Mouse (Mus musculus) heart, embryonic 13.5 days (tissue): ENCODE results near the gene Pcbp4. TPM values are rescaled to one million over a fixed set of nuclear protein-coding genes. Genes with fewer than 3 reads are reported as not detected.
"Not testable (repeated sequence)": the region's sequence is repeated elsewhere in the genome, so short reads cannot be mapped to it uniquely, and the experiment has no call there.

Experiments used
- ATAC-seq: fragments of 200-750 bp; cut with Nextera tagmentation; 2 replicates; pipeline ENCODE4 v1.8.0; 2017; ENCODE audit warnings: moderate TSS enrichment; ENCODE audit not compliant: insufficient number of reproducible peaks, low FRiP score, low TSS enrichment; ENCODE audit errors: extremely low read depth
- H3K27ac ChIP-seq: fragments of 300-500 bp; sonication (generic); replicated peaks from 2 replicates; pipeline ENCODE4 v1.5.1; 2015; ENCODE audit warnings: moderate library complexity, mild to moderate bottlenecking, inconsistent platforms
- H3K27me3 ChIP-seq: fragments of 300-500 bp; sonication (generic); replicated peaks from 2 replicates; pipeline ENCODE4 v1.6.1; 2015; ENCODE audit warnings: mild to moderate bottlenecking, inconsistent platforms
- H3K36me3 ChIP-seq: fragments of 300-500 bp; sonication (generic); 2 replicates; pipeline ENCODE4 v1.6.1; 2015; ENCODE audit warnings: mild to moderate bottlenecking, inconsistent platforms
- H3K4me1 ChIP-seq: fragments of 300-500 bp; sonication (generic); 2 replicates; pipeline ENCODE4 v1.6.1; 2015; ENCODE audit warnings: inconsistent platforms
- H3K4me2 ChIP-seq: fragments of 300-500 bp; sonication (generic); 2 replicates; pipeline ENCODE4 v1.6.1; 2015; ENCODE audit warnings: inconsistent platforms, mild to moderate bottlenecking, moderate library complexity
- H3K4me3 ChIP-seq: fragments of 300-500 bp; sonication (generic); 2 replicates; pipeline ENCODE4 v1.5.1; 2015; ENCODE audit warnings: moderate library complexity, mild to moderate bottlenecking, inconsistent platforms
- H3K9ac ChIP-seq: fragments of 300-500 bp; sonication (generic); 2 replicates; pipeline ENCODE4 v1.6.1; 2015; ENCODE audit warnings: inconsistent platforms, mild to moderate bottlenecking, moderate library complexity
- H3K9me3 ChIP-seq: fragments of 300-500 bp; sonication (generic); 2 replicates; pipeline ENCODE4 v1.6.1; 2016; ENCODE audit warnings: inconsistent platforms
- WGBS: fragments of 180-500 bp; shearing (Covaris S2); methylation state at CpG from one replicate; pipeline ENCODE4 v1.1.7; 2015; ENCODE audit warnings: mixed read lengths; 5-methylcytosine and 5-hydroxymethylcytosine counted together
- polyA plus RNA-seq: library from polyadenylated mRNA; unstranded; fragments of >200 nt; fragmentation: Nextera tagmentation; extraction: Ambion mirVana; gene quantifications from 2 replicates; pipeline ENCODE4 v1.2.1, GENCODE M21; 2015

Gene Pcbp4
- polyA plus RNA-seq, 1 experiment from 2014 or later: 82.0 TPM

DNA sequence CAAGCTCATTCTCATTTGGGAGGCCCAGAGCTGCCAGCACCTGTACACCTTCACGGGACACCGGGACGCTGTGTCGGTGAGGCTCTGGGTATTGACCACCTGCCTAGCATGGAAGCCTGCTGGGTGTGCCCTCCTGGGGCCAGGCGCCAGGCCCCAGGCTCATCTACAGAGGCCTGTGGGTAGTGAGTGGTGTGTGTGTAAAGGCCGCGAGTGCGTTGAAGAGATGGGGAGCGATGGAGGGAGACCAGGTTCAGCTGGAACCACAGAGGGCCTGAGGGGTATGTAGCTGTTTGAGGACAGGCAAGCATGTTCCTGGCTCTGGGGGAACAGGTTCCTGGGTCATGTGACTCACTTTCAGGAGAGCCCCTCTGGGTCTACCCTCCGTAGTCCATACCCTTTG lies 30.0 kb downstream of the Pcbp4 start:
- H3K27me3 ChIP-seq: no peaks in the 10 kb centered on the region
- H3K27ac ChIP-seq: no peak overlapping the region
- H3K4me1 ChIP-seq: peaks cover 3% of the 10 kb centered on the region
- ATAC-seq: no peak
- peaks cover 66% of the 10 kb centered on the region for H3K36me3 ChIP-seq
- WGBS: 92% methylated on average over 10 of the region's 10 CpGs
- no peak overlapping the region for H3K9ac ChIP-seq
- no peak overlapping the region for H3K4me3 ChIP-seq
- no peak overlapping the region for H3K4me2 ChIP-seq
- no peaks in the 10 kb centered on the region for H3K9me3 ChIP-seq

DNA sequence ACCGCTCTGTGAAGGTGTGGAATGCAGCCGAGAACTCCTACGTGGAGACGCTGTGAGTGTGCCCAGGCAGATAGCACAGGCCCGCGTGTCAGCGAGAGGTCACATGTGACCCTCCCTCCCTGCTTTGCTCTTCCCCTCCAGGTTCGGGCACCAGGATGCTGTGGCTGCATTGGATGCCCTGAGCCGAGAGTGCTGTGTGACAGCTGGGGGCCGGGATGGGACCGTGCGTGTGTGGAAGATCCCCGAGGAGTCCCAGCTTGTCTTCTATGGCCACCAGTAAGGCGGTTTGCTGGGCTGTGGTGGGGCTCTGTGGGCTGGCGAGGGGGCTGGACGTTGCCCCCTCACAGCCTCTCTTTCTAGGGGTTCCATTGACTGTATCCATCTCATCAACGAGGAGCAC lies 30.5 kb downstream of the Pcbp4 start:
- H3K4me1 ChIP-seq: no peaks in the 10 kb centered on the region
- H3K4me2 ChIP-seq: no peak overlapping the region
- no peak overlapping the region for H3K9ac ChIP-seq
- peaks cover 66% of the 10 kb centered on the region for H3K36me3 ChIP-seq
- no peaks in the 10 kb centered on the region for H3K27me3 ChIP-seq
- WGBS: 88% methylated on average over 17 of the region's 17 CpGs
- H3K27ac ChIP-seq: no peak overlapping the region
- H3K9me3 ChIP-seq: no peaks in the 10 kb centered on the region
- no peak for ATAC-seq
- H3K4me3 ChIP-seq: no peak overlapping the region

DNA sequence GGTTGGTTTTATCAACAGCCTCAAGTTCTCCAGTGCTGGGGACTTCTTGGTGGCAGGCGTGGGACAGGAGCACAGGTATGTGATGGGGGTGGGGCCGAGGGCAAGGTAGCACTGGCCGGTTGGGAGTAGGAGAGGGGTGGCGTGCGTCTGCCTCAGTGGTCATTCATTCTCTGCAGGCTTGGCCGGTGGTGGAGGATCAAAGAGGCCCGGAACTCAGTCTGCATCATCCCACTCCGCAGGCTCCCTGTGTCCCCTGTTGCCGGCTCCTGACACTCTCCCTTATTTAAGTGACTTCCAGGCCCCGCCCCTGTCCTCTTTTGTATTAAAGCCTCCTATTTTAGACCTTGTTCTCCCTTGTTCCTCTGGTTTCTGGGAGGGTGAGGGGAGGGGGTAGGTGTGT lies 32.0 kb downstream of the Pcbp4 start:
- ATAC-seq: no peak
- no peak overlapping the region for H3K9ac ChIP-seq
- peaks cover 63% of the 10 kb centered on the region for H3K36me3 ChIP-seq
- H3K27me3 ChIP-seq: no peaks in the 10 kb centered on the region
- peaks cover 6% of the 10 kb centered on the region for H3K4me1 ChIP-seq
- no peak overlapping the region for H3K4me2 ChIP-seq
- no peaks in the 10 kb centered on the region for H3K9me3 ChIP-seq
- H3K27ac ChIP-seq: no peak overlapping the region
- H3K4me3 ChIP-seq: no peak overlapping the region
- WGBS: 84% methylated on average over 10 of the region's 10 CpGs

DNA sequence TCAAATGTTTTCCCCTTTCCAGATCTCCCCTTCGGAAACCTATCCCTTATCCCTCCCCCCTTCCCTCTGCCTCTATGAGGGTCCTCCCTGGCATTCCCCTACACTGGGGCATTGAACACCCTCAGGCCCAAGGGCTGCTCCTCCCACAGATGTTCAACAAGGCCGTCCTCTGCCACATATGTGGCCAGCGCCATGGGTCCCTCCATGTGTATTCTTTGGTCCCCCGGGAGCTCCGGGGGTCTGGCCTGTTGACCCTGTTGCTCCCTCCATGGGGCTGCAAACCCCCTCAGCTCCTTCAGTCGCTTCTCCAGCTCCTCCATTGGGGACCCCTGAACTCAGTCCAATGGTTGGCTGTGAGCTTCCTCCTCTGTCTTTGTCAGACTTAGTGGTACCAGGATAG lies 34.5 kb downstream of the Pcbp4 start:
- H3K9ac ChIP-seq, H3K9me3 ChIP-seq, H3K27ac ChIP-seq, H3K4me2 ChIP-seq, H3K4me3 ChIP-seq, ATAC-seq, H3K27me3 ChIP-seq: not testable (repeated sequence)
- Histone ChIP-seq H3K4me1 (peaks cover 11% of the 10 kb centered on the region), H3K36me3 (peaks cover 40% of the 10 kb centered on the region)
- WGBS: 87% methylated on average over 6 of the region's 6 CpGs

DNA sequence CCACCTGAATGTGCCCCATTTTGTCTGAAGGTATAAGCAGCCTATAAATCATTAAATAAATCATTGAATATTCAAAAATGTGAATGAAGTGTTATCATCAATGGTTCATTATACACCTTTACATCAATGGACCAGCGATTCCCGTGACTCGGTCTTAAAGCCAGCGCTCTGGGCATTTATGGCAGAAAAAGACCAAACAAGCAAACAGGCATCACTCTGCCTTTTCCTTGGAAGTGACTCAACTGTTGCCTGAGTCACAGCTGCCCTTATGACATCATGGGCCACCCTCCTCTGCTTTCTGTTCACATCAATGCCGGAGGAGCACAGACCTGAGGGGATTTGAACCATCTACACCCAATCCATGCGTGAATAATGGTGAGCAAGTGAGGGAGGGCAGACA lies 46.6 kb downstream of the Pcbp4 start, which contains the start of gene Iqcf1:
Gene Iqcf1, plus strand, starts transcription at position 301 of the 400 bp plus-strand sequence.
- Histone ChIP-seq H3K4me2 (no peak within 1 kb of the TSS), H3K4me3 (no peak within 1 kb of the TSS), H3K9me3 (no peaks in the 10 kb centered on the region), H3K4me1 (no peaks in the 10 kb centered on the region), H3K9ac (no peak within 1 kb of the TSS), H3K36me3 (no peaks in the 10 kb centered on the region), H3K27me3 (peaks cover 12% of the 10 kb centered on the region; the same call in 1 of the 2 replicates), H3K27ac (no peak within 1 kb of the TSS)
- ATAC-seq: no peak
- 83% methylated on average over 6 of the region's 6 CpGs for WGBS

DNA sequence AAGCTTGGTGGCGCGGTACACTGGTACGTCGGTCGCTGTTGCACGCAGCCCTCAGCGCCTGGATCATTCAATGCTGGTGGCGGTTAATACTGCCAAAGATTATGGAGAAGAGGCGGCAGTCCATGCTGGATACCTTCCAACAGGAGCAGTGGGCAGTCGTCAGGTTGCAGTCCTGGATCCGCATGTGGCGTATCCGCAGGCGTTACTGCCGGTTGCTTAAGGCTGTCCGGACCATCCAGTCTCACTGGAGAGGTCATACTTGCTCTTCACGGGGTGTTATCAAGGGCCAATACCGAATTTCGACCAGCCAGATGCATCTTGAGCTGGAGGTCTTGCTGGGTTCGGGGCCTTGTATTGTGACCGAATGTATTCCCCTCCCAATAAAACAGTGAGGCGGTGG lies 48.8 kb downstream of the Pcbp4 start:
- H3K9ac ChIP-seq: no peak overlapping the region
- peaks cover 16% of the 10 kb centered on the region; the same call in 1 of the 2 replicates for H3K27me3 ChIP-seq
- no peaks in the 10 kb centered on the region for H3K36me3 ChIP-seq
- no peak overlapping the region for H3K27ac ChIP-seq
- ATAC-seq: no peak
- no peaks in the 10 kb centered on the region for H3K4me1 ChIP-seq
- 78% methylated on average over 22 of the region's 22 CpGs for WGBS
- no peaks in the 10 kb centered on the region for H3K9me3 ChIP-seq
- no peak overlapping the region for H3K4me3 ChIP-seq
- no peak overlapping the region for H3K4me2 ChIP-seq

DNA sequence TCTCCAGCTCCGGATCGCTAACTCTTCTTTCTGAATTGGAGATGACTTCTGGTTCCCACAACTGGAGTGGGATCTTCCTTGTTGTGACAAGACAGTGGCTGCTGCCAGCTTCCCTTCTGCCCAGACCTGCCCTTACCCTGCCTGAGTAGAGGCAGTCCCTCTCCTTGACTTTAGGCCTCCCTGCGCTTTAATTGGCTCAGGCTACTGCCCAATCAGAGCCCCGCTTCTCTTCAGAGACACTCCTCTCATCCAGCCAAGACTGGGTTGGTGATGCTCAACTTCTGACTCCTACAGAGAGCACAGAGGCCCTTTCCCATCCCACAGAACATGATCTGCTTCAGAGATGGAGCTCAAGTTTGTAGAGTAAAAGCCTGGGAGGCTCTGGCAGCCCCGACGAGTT lies 51.2 kb downstream of the Pcbp4 start:
- no peak for ATAC-seq
- WGBS: 58% methylated on average over 6 of the region's 6 CpGs
- H3K27ac ChIP-seq: no peak overlapping the region
- H3K9ac ChIP-seq: no peak overlapping the region
- H3K36me3 ChIP-seq: no peaks in the 10 kb centered on the region
- H3K27me3 ChIP-seq: peaks cover 27% of the 10 kb centered on the region
- no peaks in the 10 kb centered on the region for H3K4me1 ChIP-seq
- no peak overlapping the region for H3K4me2 ChIP-seq
- no peak overlapping the region for H3K4me3 ChIP-seq
- H3K9me3 ChIP-seq: no peaks in the 10 kb centered on the region

DNA sequence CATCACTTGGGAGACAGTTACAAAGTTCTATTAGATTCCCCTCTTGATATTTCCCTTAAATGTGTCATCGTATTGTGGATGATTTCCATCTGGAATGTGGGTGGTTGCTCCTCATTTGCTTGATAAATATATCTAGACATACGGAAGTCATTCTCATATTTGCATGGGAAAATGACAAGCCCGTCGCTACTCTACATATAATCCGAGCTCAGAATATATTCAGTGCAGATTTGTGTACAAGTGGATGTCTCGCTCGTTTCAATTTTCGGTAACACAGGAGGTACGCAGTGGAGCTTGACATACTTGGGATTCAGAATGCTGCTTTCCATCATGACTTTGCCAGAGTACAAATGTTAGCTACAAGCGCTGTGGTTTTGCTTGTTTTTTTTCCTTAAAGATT lies 56.3 kb downstream of the Pcbp4 start:
- no peak for ATAC-seq
- Histone ChIP-seq H3K4me1 (peaks cover 14% of the 10 kb centered on the region), H3K4me3 (no peak overlapping the region), H3K27me3 (peaks cover 38% of the 10 kb centered on the region), H3K36me3 (no peaks in the 10 kb centered on the region), H3K4me2 (no peak overlapping the region), H3K27ac (no peak overlapping the region), H3K9me3 (no peaks in the 10 kb centered on the region), H3K9ac (no peak overlapping the region)
- WGBS: 85% methylated on average over 10 of the region's 10 CpGs

DNA sequence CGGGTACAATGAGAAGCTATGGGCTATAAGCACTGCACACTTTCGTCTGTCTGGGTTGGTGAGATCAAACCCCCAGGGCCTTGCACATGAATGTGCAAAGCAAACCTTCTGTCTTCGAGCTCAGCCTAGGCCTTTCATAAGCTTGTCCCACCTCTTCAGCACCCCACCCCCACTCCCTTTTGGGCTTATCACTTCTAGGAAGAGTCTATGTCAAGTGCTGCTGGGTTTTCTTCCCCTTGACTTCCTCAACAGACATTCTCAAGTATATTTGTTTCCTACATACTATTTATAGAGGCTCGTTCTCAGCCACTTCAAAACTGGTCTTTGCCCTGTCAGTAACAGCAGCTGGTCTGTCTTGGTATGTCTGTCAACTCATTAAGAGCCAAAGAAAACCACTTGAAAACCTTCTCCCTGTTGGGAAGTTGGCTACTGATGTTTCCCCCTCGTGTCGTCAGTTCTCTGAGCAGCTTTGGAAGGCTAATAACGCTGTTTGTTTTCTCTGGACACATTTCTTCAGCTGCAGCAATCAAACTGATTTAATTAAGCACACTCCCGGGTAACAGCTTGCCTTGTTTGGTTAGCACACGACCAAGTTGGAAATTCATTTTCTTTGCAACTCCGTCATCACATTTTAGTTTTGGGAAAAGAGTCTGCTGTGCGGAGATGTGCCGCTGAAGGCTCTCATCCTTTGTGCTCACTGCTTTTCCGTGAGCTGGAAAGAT lies 59.8 kb downstream of the Pcbp4 start:
- Histone ChIP-seq H3K27ac (no peak overlapping the region), H3K4me2 (peak overlapping the region; percentile 29), H3K9ac (no peak overlapping the region), H3K4me1 (peaks cover 14% of the 10 kb centered on the region), H3K9me3 (no peaks in the 10 kb centered on the region), H3K36me3 (no peaks in the 10 kb centered on the region), H3K4me3 (no peak overlapping the region), H3K27me3 (peaks cover 43% of the 10 kb centered on the region)
- WGBS: 39% methylated on average over 13 of the region's 13 CpGs
- no peak for ATAC-seq

DNA sequence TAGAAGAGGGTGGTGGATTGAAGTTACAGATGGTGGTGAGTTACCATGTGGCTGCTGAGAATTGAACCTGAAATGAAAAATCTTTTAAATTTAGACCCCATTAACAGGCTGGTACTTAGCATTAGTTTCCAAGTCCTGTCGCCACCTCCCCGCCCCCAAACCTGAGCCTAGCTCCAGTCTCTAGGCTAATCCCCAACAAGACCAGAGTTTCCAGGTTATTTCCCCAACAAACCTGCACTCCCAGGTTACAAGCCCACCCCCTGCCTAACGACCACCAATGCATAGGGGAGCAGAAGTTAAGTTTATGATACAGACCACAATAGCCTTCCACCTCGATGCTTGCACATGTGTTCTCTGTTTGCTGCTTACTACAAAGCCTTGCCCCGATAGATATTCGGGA lies 60.5 kb downstream of the Pcbp4 start:
- 65% methylated on average over 6 of the region's 6 CpGs for WGBS
- H3K9ac ChIP-seq: no peak overlapping the region
- ATAC-seq: no peak
- no peak overlapping the region for H3K27ac ChIP-seq
- no peaks in the 10 kb centered on the region for H3K36me3 ChIP-seq
- peaks cover 14% of the 10 kb centered on the region for H3K4me1 ChIP-seq
- H3K4me3 ChIP-seq: no peak overlapping the region
- no peak overlapping the region for H3K4me2 ChIP-seq
- peaks cover 39% of the 10 kb centered on the region for H3K27me3 ChIP-seq
- no peaks in the 10 kb centered on the region for H3K9me3 ChIP-seq
